Mouse (Mus musculus) CD8-positive naive resting alpha-beta T cell, adult 2 months (primary cell): ENCODE results near the gene Filip1.

ENCODE experiments used
- DNase-seq, 2 experiments: peaks; one replicate each; pipeline ENCODE4 v3.0.0; 2022; ENCODE audit warnings: low read depth in 2 of 2, low spot score in 2 of 2

The Filip1 gene

GRCm38 (mm10) chr9:79914276-79914675 is 98.4 kb downstream of the Filip1 start:
- no peak for DNase-seq

DNA sequence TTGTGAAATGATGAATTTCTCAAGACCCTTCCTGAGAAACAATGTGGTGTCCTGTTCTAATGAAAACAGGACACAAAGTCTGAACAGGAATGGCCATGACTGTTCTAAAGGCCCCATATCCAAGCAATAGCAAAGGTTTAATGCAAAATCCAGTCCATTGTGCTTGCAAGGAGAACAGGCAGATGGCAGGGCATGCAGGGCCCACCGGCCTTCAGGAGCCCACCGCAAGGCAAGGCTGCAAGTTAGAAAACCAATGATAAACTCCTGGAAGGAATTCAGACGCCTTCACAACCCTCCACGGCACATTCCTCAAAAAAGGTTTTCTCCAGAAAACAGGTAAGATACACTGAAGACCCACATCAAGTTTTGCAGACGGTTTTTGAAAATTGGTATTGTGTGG is 99.7 kb downstream of the Filip1 start:
- no peak for DNase-seq

DNA sequence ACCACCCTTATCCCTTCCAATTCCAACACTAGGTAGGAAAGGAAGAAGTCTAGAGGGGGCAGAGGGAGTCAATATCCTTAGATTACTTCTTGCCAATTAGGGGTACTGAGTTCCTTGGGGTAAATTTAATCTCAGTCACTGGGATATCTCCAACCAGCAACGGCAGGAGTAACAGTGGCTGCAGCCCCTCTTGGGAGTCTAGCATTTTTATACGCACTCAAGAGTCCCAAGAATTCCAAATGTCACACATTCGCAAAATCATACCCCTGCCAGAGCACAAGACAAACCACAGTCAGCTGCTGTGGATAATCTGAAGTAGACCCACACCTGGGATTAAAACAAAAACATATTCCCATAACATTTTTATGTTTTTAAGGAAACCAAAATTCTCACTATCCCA is 102.5 kb downstream of the Filip1 start:
- DNase-seq = no peak

DNA sequence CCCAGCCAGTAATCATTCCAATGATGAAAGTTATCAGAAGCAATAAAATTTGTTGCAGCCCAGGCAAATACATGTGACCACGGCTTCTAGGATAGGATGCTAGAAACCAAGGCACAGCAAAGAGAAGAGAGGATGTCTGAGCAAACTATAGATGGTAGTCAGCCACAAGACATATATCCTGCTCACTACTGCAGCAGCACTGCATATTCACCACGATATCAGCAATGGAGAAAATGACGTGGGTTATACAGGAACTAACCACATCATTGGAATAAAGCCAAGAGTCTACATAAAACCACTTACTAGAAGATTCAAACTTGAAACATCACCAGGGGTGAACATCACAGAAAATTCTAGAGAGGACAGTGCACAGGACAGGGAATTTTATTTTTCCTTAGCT is 113.8 kb downstream of the Filip1 start:
- DNase-seq = no peak

DNA sequence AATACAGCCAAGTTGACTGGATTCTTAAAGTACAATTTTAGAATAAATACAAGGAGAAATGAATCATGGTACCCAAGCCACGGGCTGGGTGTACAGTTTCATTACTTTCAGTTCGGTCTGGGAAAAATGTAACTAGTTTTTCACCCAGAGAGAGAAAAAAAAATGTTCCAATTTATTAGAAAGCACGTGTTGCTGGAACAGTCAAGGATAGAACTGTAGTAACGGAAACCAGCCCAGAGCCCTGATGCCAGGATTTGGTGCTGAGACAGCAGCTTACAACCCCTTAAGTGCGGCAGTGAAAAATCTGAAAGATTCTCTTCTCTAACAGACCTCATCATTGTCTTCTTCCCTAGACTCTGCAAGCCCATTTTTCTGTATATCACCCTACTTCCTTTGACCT is 118.0 kb downstream of the Filip1 start:
- DNase-seq = no peak

DNA sequence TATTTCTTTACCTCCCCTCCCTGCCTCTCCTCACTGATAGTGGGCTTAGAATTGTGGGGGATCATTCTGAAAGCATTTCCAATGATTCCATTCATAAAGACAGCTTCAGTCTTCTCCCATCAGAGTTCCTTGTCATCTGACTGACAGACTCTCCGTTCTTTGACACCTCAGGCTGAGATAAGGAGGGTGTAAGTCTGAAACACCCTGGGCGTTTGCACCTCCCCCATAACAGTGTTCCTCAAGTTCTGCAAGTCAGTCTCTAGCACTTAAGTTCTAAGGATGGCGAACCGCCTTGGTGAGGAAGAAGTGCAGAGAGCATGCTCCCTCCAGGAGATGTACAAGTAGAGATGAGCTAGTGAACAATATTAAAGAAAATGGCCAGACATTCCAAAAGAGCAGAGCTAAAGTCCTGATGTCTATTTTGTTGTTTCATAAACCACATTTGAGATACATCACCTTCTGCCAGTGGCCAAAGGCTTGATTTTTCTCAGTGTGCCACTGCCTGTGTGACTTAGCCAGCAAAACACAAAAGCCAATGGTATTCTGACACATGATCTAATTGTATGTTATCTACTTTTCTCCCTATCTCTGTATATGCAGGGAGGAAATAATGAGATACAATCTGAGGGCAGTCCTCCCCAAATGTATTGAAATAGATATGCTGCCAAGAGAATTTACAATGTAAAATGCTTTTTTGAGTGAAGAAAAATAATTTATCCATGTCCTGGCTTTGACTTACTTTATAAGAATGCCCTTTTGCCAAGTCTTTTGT is 118.6 kb downstream of the Filip1 start:
- DNase-seq = no peak

GRCm38 (mm10) chr9:79892183-79892582 is 120.5 kb downstream of the Filip1 start:
- DNase-seq = no peak

GRCm38 (mm10) chr9:79890488-79890887 is 122.2 kb downstream of the Filip1 start:
- DNase-seq = no peak

DNA sequence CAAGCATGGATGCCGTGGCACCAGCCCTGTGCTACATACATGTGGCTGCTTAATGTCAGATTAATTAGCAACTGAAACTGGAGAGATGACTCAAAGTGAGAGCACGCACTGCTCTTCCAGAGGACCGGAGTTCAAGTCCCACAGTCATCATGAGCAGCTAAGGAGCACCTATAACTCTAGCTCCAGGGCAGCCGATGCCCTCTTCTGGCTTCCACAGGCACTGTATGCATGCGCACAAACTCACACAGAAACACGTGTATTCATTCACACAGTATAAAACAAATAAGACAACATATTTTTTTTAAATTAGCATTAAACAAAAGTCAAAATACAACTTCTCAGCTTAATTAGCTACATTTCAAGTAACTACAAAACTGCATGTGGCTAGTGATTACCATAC is 123.5 kb downstream of the Filip1 start:
- no peak for DNase-seq

DNA sequence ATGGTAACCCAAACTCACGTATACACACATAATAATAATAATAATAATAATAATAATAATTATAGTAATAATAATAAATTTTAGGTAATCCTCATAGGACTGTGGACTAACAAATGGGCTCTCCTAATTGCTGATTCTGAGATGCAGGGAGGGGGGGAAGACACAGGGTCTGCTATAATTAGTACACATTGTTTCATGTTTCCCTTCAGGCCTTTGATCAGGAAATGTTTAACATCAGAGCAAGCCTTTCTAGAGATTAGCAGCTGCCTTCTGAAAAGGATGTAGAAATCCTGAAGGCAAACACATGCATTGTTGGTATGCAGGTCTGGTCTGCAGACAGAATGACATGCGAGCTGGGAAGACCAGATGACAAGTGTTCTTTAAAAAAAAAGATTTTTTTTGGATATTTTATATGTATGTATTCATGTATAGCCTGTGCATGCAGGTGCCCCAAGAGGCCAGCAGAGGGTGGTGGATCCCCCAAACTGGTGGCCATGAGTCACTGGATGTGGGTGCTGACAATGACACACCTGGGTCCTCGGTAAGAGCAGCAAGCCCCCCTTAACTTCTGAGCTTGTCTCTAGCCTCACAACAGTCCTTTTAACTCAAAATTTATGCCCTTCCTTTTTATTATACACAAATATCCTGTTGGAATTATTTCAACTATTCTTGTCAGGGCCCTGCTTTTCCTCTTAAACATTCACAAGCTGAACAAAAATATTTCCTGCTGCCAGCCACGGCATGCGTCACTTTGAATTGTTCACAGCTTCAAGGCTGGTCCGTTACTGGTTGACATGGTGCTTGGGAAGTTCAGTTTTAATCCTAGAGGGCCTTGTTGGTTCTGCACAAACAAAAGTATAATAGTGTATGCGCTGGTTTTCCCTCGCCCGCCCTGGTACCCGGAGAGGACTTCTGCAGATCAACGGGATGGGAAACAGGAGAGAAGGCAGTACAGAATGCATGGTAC is 127.1 kb downstream of the Filip1 start:
- no peak for DNase-seq

GRCm38 (mm10) chr9:79883139-79883538 is 129.5 kb downstream of the Filip1 start:
- DNase-seq = no peak

DNA sequence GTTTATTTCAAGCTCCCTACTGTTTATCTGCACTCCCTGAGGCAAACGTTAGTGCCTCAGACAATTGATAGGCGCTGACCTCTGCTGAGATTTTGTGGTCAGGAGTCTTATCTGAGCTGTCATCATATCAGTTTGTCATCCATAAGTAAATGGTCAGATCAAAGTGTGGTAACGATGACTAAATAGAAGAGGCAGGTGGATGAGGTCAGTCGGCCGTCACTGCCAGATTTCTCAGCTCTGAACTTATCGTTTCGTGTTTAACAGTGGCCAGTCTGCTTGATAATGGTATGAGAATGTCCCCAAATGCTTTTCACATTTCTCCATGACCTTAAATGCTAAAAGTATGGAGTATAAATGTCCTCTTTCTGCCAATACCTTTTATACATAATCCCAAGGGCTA is 132.6 kb downstream of the Filip1 start:
- no peak for DNase-seq

DNA sequence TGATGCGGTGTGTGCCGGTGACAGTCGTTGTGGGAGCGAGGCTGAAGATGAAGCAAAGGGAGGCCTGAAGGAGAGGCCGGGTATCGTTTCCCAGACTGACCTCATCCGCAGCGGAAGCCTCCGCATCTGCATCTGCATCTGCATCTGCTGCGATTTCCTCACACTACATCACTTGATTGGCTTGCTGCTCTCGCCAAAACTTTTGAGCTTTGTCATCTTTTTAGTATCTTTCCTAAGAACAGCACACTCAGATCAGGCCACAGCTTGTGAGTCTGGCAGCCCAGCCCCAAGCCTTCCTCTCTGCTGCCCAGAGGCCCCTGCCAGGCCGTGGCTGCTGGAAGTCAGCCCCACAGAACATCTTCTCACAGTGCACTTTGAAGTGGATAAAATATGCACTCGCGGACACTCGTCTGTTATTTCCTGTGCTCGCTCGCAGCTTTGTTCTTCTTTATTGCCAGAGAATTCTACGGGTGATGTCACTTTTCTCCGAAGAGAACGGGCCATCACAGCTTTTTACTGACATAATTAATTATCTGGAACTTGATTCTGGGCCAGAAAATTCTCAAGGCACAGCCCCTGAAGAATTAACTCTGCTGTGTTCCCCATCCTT is 137.0 kb downstream of the Filip1 start:
- no peak for DNase-seq

DNA sequence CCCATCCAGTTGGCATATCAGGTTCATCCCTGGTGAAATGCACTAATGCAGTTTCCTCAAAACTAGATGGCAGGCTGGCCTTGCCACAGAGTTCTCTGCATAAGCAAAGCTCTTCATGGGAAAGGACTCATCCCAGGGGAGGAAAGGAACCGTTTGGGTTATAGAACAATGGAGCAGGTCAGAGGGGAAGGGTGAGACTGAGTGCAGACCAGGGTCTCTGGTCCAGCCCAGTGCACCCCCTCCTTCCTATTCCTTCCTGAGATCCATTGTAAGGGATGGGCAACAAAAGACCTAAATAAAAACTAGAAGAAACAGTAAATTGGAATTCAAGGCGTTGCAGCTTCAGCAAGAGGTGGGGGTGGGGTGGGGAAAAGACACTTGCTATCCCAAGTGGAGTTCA is 140.1 kb downstream of the Filip1 start:
- DNase-seq = no peak

DNA sequence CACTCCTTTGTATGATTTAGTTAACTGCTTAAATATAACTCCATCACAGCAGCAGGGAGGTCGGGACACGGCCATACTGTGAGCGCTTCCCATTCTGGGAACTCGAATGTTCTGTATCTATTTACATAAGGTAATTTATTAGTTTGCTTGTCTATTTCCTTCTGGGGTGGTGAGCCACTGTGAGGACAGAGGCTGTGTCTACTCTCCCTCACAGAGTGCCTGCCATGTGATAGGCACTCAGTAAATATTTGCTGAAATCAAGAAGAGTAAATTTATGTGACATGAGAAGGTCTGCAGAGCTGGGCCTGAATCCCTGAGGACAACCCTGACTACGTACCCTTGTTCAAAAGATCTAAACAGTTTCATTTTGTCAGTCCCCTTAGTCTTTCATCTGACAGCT is 143.1 kb downstream of the Filip1 start:
- DNase-seq = no peak

DNA sequence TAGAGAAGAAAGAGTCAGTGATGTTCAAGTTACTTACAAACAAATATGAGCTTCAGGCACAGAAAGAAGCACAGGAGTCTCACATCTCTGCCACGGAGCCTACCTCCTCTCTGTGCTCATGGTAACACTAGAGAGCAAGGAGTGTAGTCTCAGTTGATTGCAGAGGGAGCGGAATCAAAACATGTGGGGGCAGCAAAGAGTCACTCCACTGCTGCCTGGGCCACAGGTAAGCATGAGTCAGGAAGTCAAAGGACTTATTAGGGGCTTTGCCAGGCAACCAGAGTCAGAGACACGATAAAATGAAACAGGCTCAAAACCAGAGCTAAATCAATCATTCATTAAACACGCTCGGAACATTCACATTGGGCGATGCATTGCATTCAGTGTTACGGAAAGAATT is 146.7 kb downstream of the Filip1 start:
- no peak for DNase-seq

DNA sequence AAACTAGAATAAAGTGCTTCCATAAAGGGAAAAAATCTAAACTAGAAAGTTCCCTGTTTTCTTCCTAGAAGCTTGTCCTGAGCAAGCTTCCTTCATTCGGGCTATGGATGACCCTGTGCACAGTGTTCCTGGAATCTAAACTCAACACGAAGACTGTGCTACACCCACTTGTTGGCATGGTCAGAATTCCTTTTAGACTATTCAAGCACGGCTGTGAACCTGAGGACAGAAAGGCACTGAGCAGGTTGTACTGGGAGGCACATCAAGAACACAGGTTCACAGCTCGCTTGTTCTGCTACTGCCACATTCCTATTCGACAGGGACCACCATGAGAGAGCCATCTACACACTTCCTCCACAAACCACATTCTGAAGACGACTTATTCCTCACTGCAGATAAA is 150.1 kb downstream of the Filip1 start:
- DNase-seq = no peak

- DNase-seq = no peak
These were observed 165.6 kb downstream of the Filip1 start for GRCm38 (mm10) chr9:79847099-79847498.

- no peak for DNase-seq
These were observed 170.0 kb downstream of the Filip1 start for GRCm38 (mm10) chr9:79842615-79843014.

DNA sequence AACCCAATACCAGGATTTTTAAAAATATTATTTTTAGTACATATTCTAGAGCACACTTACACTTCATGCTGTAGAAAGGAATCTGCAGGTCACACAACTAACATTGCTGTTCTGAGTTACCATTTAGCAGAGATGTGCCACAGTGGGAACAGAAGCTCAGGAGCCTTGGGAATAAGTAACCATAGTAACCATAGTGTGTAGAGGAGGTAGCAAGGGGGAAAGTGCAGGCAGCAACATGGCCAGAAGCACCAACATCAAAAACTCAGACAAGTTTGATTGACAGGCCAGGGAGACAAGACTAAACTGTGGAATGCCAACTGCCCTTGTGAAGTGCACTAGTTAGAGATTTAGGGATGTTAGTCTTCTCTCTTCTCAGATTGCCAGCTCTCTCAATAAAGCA is 170.6 kb downstream of the Filip1 start:
- DNase-seq = no peak

DNA sequence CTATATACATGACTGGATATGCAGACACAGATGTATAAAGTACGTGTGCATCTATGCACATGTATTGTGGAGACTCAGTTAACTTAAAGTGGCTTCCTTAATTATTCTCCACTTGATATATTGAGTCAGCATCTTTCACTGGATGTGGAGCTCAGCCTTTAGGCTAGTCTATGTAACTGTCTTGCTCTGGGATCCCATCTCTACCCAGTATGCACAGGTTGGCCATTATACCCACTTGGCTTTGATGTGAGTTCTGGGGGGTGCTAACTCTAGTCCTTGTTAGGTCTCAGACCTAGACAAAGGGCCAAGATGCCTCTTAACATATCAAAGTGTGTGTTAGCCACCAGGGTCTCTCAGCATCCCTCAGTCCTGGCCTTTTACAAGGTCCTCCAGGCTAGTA is 181.4 kb downstream of the Filip1 start:
- no peak for DNase-seq

DNA sequence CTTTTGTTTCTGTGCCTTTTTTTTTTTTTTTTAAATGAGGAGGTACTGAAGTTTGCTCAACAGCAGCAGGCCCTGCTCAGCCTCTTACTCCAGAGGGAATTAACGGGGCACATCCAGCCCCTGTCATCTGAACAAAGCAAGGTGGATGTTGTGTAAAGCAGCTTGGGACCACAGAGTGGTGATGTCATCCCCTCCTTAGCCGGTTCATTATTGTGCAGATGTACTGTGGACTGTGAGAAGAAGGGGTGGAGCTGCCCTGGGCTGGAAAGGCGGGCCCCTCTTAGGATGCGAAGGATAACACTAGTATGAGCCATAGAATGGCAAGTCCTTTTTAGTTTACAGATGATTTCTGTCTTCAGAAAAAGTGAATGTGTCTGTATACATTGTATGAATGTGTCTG is 181.8 kb downstream of the Filip1 start:
- DNase-seq = no peak
